Mouse (Mus musculus) frontal cortex, postnatal 14 days (tissue): ENCODE data around the gene Mtcl1.

Experiments used
- DNase-seq, 2 experiments: peaks; one replicate each; pipeline ENCODE4 v3.0.0; 2022; ENCODE audit warnings: low spot score in 2 of 2

The Mtcl1 gene

GRCm38 (mm10) chr17:66407833-66408232 lies 41.7 kb downstream of the Mtcl1 start:
- DNase-seq, result no peak

GRCm38 (mm10) chr17:66405601-66406000 lies 43.9 kb downstream of the Mtcl1 start:
- DNase-seq, result no peak

- DNase-seq, result no peak
Measured at GRCm38 (mm10) chr17:66404883-66405590, 44.5 kb downstream of the Mtcl1 start.

- no peak for DNase-seq
Measured at GRCm38 (mm10) chr17:66402791-66403470, 46.6 kb downstream of the Mtcl1 start.

GRCm38 (mm10) chr17:66401596-66402265 lies 47.8 kb downstream of the Mtcl1 start:
- no peak for DNase-seq

GRCm38 (mm10) chr17:66399780-66400179 lies 49.8 kb downstream of the Mtcl1 start:
- no peak for DNase-seq

GRCm38 (mm10) chr17:66394571-66394970 lies 55.0 kb downstream of the Mtcl1 start:
- no peak for DNase-seq

- no peak for DNase-seq
Measured at GRCm38 (mm10) chr17:66388307-66388706, 61.2 kb downstream of the Mtcl1 start.

GRCm38 (mm10) chr17:66381338-66381737 lies 68.2 kb downstream of the Mtcl1 start:
- DNase-seq, result no peak

GRCm38 (mm10) chr17:66379900-66380857 lies 69.4 kb downstream of the Mtcl1 start:
- DNase-seq, result no peak

GRCm38 (mm10) chr17:66379308-66379707 lies 70.2 kb downstream of the Mtcl1 start:
- no peak for DNase-seq

- DNase-seq, result no peak
Measured at GRCm38 (mm10) chr17:66378127-66378526, 71.4 kb downstream of the Mtcl1 start.

GRCm38 (mm10) chr17:66374633-66375272 lies 74.8 kb downstream of the Mtcl1 start:
- DNase-seq, result no peak

GRCm38 (mm10) chr17:66370867-66371266 lies 78.7 kb downstream of the Mtcl1 start:
- no peak for DNase-seq

GRCm38 (mm10) chr17:66369777-66370176 lies 79.8 kb downstream of the Mtcl1 start:
- DNase-seq, result no peak

GRCm38 (mm10) chr17:66368127-66368526 lies 81.4 kb downstream of the Mtcl1 start:
- DNase-seq, result no peak

- no peak for DNase-seq
Measured at GRCm38 (mm10) chr17:66365664-66366063, 83.9 kb downstream of the Mtcl1 start.

- no peak for DNase-seq
Measured at GRCm38 (mm10) chr17:66365293-66365642, 84.3 kb downstream of the Mtcl1 start.

GRCm38 (mm10) chr17:66364525-66365292 lies 84.8 kb downstream of the Mtcl1 start:
- DNase-seq, result no peak

- DNase-seq, result no peak
Measured at GRCm38 (mm10) chr17:66363852-66364524, 85.6 kb downstream of the Mtcl1 start.
